Mouse (Mus musculus): ENCODE measurements around the gene Exoc2. TPM values are rescaled to one million over a fixed set of nuclear protein-coding genes. Genes with fewer than 3 reads are reported as not detected.

Exoc2 gene
- polyA plus RNA-seq, 1 experiment from 2014 or later: 31.1 TPM

DNA sequence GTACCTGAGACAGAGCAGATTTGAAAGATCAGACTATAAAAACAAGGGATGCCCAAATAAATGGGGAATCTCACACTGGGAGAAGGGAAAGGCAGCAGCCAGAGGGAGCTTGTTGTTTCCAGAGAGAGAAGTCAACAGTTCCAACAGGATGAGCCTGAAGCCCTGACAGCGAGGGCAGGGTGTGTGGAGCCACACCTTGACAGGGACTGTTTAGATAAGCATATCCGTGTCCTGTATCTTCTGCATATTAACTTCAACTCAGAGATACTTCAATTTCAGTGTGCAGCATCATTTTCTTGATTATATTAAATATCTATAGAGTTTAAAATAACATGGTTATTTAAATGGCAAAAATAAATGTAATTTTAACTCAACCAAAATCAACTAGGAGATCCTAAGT lies 13.2 kb downstream of the Exoc2 start:
- Histone ChIP-seq H3K27ac (no peak overlapping the region), H3K4me1 (peaks cover 5% of the 10 kb centered on the region; the same call in 1 of the 2 replicates), H3K4me3 (no peak overlapping the region), H3K36me3 (0 out of 2 replicates have a peak, but pooled peaks cover 2% of the 10 kb centered on the region), H3K9me3 (replicated peaks) (no peaks in the 10 kb centered on the region), H3K27me3 (ENCODE audit: low read depth, poor library complexity, severe bottlenecking) (no peaks in the 10 kb centered on the region)
- no peak for DNase-seq (ENCODE audit: low spot score)
- WGBS: 83% methylated on average over 2 of the region's 2 CpGs

DNA sequence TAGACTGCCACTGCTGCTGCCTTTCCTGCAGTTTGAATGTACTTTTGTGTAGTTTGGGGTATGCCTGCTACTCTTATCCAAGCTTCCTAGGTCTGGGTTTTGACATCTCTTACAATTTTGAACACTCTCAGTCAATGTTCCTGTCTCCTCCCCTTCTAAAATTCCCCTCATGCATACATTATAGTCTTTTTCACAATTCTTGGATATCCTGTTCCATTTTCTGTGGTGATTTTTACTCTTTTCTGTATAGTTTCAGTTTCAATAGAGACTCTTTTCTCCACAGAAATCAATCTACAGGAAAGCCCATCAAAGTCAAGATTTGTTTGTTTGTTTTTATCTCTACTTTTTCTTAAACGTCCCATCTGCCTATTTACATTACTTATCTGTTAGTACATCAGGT lies 20.3 kb downstream of the Exoc2 start:
- DNase-seq (ENCODE audit: low spot score): no peak
- WGBS: 74% methylated on average over 1 of the region's 1 CpGs
- no peaks in the 10 kb centered on the region for H3K9me3 ChIP-seq (replicated peaks)
- 0 out of 2 replicates have a peak, but pooled peaks cover 2% of the 10 kb centered on the region for H3K36me3 ChIP-seq
- no peaks in the 10 kb centered on the region for H3K27me3 ChIP-seq (ENCODE audit: low read depth, poor library complexity, severe bottlenecking)
- no peaks in the 10 kb centered on the region for H3K4me1 ChIP-seq
- no peak overlapping the region for H3K27ac ChIP-seq
- H3K4me3 ChIP-seq: no peak overlapping the region

DNA sequence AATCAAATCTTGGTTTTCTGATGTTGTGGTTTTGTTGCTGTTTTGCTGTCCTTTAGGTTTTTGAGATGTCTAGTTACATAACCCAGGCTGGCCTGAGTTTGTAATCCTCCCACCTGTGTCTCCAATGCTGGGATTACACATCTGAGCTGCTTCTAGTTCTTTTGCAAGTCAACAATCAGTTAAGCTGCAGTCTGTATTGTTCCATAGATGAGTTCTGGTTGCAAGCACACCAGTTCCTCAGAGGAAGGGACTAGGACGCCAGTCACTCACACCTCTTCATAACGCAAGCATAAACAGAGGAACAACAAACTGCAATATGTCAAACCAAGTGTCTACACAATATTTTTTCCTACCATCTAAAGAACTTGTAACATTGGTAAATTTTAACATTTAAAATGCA lies 21.8 kb downstream of the Exoc2 start:
- no peak for DNase-seq (ENCODE audit: low spot score)
- 97% methylated on average over 2 of the region's 2 CpGs for WGBS
- Histone ChIP-seq H3K27ac (no peak overlapping the region), H3K27me3 (ENCODE audit: low read depth, poor library complexity, severe bottlenecking) (no peaks in the 10 kb centered on the region), H3K4me1 (no peaks in the 10 kb centered on the region), H3K9me3 (replicated peaks) (no peaks in the 10 kb centered on the region), H3K36me3 (0 out of 2 replicates have a peak, but pooled peaks cover 6% of the 10 kb centered on the region), H3K4me3 (no peak overlapping the region)

DNA sequence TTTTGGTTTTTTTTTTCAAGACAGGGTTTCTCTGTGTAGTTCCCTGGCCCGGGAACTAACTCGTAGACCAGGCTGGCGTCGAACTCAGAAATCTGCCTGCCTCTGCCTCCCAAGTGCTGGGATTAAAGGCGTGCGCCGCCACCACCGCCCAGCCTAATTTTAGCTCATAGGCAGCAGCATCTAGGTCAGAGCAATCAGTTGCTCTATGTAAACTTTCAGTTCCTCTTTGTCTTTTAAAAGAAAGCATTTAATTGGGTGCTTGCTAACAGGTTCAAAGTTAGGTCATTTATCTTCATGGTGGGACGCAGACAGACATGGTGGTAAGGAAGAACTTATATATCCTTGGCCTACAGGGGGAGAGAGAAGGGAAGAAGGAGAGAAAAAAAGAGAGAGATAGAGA lies 24.7 kb downstream of the Exoc2 start:
- Histone ChIP-seq H3K36me3 (0 out of 2 replicates have a peak, but pooled peaks cover 7% of the 10 kb centered on the region), H3K27me3 (ENCODE audit: low read depth, poor library complexity, severe bottlenecking) (no peaks in the 10 kb centered on the region), H3K4me1 (no peaks in the 10 kb centered on the region), H3K9me3 (replicated peaks) (no peaks in the 10 kb centered on the region), H3K27ac (no peak overlapping the region), H3K4me3 (no peak overlapping the region)
- 98% methylated on average over 9 of the region's 9 CpGs for WGBS
- DNase-seq (ENCODE audit: low spot score): no peak

DNA sequence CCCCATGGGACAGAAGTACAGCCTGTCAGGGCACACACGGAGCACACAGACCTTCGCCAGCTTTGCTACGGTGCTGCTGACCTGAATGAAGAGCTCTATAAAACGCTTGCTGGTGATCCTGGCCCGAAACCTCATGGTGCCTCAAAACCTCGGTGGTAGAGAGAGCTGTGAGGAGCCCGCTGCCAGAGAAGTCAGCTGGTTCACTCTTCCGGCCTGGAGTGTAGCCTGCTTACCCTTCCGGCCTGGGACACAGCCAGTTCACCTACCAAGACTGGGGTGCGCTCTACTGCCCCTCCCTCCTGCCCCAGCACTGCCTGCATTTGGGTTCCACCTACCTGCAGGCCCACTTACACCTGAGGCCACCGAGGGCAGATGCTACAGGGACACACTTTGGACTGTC lies 26.4 kb downstream of the Exoc2 start, which contains the start of gene Hus1b:
Hus1b (minus strand) TSS at position 220 of the 400 bp plus-strand sequence.
- Histone ChIP-seq H3K36me3 (0 out of 2 replicates have a peak, but pooled peaks cover 7% of the 10 kb centered on the region), H3K27me3 (ENCODE audit: low read depth, poor library complexity, severe bottlenecking) (no peaks in the 10 kb centered on the region), H3K4me1 (no peaks in the 10 kb centered on the region), H3K9me3 (replicated peaks) (no peaks in the 10 kb centered on the region), H3K27ac (no peak within 1 kb of the TSS), H3K4me3 (no peak within 1 kb of the TSS)
- WGBS: 93% methylated on average over 11 of the region's 11 CpGs
- DNase-seq (ENCODE audit: low spot score): no peak

DNA sequence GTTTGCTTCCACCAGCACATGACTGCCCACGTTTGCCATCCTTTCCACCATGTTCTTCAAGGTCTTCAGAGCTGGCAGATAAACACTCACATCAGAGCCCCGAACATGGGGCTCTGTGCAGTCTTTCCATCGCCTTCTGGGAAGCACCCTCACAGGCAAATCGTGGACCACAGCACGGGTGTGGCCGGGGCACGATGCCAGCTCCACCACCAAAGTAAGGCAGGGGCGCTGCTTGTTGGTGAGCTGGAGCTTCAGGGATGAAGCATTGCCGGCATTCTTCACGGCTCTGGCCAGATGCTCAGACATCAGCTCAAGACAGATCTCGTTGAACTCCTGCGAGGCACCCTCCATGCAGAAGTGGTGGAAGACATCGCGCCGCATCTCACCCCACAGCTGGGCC lies 26.8 kb downstream of the Exoc2 start:
- Histone ChIP-seq H3K36me3 (0 out of 2 replicates have a peak, but pooled peaks cover 7% of the 10 kb centered on the region), H3K27ac (no peak overlapping the region), H3K4me1 (no peaks in the 10 kb centered on the region), H3K27me3 (ENCODE audit: low read depth, poor library complexity, severe bottlenecking) (no peaks in the 10 kb centered on the region), H3K4me3 (no peak overlapping the region), H3K9me3 (replicated peaks) (no peaks in the 10 kb centered on the region)
- 93% methylated on average over 15 of the region's 15 CpGs for WGBS
- DNase-seq (ENCODE audit: low spot score): no peak

DNA sequence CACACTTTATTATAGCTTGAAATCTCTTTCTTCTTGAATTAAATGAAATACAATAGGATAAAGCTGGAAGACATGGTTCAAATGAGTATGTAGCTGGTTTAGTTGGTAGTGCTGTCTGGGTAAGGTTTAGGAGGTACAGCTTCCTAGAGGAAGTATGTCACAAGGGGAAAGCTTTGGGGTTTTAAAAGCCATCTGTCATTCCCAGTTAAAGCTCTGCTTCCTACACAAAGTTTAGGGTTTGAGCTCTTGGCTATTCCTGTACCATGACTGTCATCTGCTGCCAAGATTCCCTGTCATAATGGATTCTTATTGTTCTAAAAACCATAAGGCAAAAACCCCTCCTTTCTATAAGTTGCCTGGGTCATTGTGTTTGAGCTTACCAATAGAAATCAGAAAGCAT lies 28.1 kb downstream of the Exoc2 start:
- no peak for DNase-seq (ENCODE audit: low spot score)
- H3K27ac ChIP-seq: no peak overlapping the region
- H3K9me3 ChIP-seq (replicated peaks): no peaks in the 10 kb centered on the region
- H3K27me3 ChIP-seq (ENCODE audit: low read depth, poor library complexity, severe bottlenecking): no peaks in the 10 kb centered on the region
- H3K36me3 ChIP-seq: 0 out of 2 replicates have a peak, but pooled peaks cover 7% of the 10 kb centered on the region
- no peak overlapping the region for H3K4me3 ChIP-seq
- no peaks in the 10 kb centered on the region for H3K4me1 ChIP-seq

DNA sequence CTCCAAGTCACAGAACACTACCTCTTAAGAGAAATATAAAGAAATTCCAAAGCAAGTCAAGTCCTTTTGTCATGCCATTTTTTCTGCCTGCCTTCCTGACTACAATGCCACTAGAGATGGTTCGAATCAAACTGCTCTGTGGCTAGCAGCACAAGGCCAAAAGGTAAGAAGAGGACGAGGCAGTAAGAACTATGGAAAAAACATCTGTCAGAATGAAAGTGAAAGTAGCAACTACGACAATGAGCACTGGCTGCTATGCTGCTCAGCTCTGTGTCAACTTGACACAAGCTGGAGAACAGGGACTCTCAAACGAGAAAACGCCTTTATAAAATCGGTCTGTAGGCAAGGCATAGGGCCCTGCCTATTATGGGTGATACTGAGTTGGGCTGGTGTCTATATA lies 40.9 kb downstream of the Exoc2 start:
- Histone ChIP-seq H3K9me3 (replicated peaks) (no peaks in the 10 kb centered on the region), H3K4me3 (no peak overlapping the region), H3K27me3 (ENCODE audit: low read depth, poor library complexity, severe bottlenecking) (no peaks in the 10 kb centered on the region), H3K27ac (no peak overlapping the region), H3K4me1 (no peaks in the 10 kb centered on the region), H3K36me3 (0 out of 2 replicates have a peak, but pooled peaks cover 5% of the 10 kb centered on the region)
- WGBS: 94% methylated on average over 6 of the region's 6 CpGs
- no peak for DNase-seq (ENCODE audit: low spot score)

DNA sequence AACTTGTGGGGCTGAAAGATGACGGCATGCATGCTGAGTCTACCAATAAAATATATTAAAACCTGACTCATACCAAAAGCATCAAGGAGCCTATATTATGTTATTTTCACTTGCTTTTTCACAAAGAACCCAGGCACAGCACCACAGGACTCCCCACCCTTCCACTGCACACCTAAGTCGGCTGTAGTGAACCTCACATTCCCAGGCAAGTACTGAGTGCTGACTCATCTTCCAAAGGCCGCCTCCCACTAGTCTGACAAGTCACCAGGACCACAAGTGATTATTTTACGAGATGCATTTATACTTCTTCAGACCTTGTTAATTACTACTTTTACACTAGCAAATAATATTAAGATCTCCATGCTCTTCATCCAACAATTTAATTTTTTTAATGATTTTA lies 42.3 kb downstream of the Exoc2 start:
- Histone ChIP-seq H3K36me3 (0 out of 2 replicates have a peak, but pooled peaks cover 5% of the 10 kb centered on the region), H3K4me1 (no peaks in the 10 kb centered on the region), H3K4me3 (no peak overlapping the region), H3K27me3 (ENCODE audit: low read depth, poor library complexity, severe bottlenecking) (no peaks in the 10 kb centered on the region), H3K9me3 (replicated peaks) (no peaks in the 10 kb centered on the region), H3K27ac (no peak overlapping the region)
- DNase-seq (ENCODE audit: low spot score): no peak
- WGBS: 83% methylated on average over 4 of the region's 4 CpGs

DNA sequence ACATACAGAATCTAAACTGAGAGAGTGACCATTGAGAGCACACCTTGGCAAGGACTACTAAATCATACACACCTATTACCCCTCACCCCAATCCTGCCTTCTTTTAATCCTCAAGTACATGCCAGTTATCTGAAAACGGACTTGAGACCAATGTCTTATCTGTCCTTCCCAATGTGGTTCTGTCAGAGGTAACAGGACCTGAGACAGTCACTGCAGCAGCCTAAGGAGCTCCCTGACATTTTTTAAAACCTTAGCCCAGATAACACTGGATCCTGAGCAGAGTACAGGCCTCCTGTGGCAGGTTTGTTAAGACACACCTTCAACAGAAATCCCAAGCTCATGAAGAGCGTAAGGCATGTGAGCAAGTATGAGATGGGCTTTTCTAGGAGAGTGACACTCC lies 44.8 kb downstream of the Exoc2 start:
- no peak for DNase-seq (ENCODE audit: low spot score)
- 92% methylated on average over 2 of the region's 2 CpGs for WGBS
- Histone ChIP-seq H3K4me3 (no peak overlapping the region), H3K4me1 (no peaks in the 10 kb centered on the region), H3K9me3 (replicated peaks) (no peaks in the 10 kb centered on the region), H3K36me3 (peaks cover 5% of the 10 kb centered on the region; the same call in 1 of the 2 replicates), H3K27ac (no peak overlapping the region), H3K27me3 (ENCODE audit: low read depth, poor library complexity, severe bottlenecking) (no peaks in the 10 kb centered on the region)

DNA sequence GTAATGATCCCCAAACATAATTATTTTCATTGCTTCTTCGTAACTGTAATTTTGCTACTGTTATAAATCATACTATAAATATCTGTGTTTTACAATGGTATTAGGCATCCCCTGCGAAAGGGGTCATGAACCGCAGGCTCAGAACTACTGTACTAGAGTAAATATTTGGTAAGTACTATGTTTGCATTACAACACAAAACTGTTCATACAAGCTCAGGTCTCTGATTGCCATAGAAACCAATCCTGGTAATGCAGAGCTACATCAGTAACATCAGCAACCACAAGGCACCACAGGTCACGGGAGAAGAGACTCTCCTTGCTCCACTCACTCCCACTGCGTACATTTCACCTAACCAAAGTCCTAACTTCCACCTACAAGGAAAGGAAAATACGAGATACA lies 49.6 kb downstream of the Exoc2 start:
- no peaks in the 10 kb centered on the region for H3K9me3 ChIP-seq (replicated peaks)
- peaks cover 3% of the 10 kb centered on the region; the same call in 1 of the 2 replicates for H3K4me1 ChIP-seq
- WGBS: 95% methylated on average over 6 of the region's 6 CpGs
- no peak overlapping the region for H3K27ac ChIP-seq
- H3K36me3 ChIP-seq: peaks cover 3% of the 10 kb centered on the region; the same call in 1 of the 2 replicates
- H3K4me3 ChIP-seq: no peak overlapping the region
- no peaks in the 10 kb centered on the region for H3K27me3 ChIP-seq (ENCODE audit: low read depth, poor library complexity, severe bottlenecking)
- no peak for DNase-seq (ENCODE audit: low spot score)

DNA sequence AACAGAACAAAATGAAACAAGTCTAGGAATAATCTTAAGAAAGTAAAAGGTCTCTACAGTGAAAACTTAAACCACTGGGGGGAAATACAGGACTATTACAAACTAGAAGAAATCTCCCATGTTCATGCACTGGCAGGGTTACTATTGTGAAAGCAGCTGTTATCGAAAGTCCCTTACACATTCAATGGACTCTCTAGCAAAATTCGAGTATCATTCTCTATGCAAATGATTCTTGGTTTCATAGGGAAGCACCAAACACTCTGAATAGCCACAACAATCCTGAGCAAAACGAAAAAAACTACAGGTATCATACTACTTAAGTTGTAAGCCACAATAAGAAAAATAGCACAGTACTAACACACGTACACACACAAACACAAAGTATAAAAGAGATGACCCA lies 52.0 kb downstream of the Exoc2 start:
- Histone ChIP-seq H3K27me3 (ENCODE audit: low read depth, poor library complexity, severe bottlenecking) (no peaks in the 10 kb centered on the region), H3K4me3 (no peak overlapping the region), H3K36me3 (peaks cover 3% of the 10 kb centered on the region; the same call in 1 of the 2 replicates), H3K27ac (no peak overlapping the region), H3K9me3 (replicated peaks) (no peaks in the 10 kb centered on the region), H3K4me1 (peaks cover 3% of the 10 kb centered on the region; the same call in 1 of the 2 replicates)
- WGBS: 85% methylated on average over 4 of the region's 4 CpGs
- DNase-seq (ENCODE audit: low spot score): no peak

DNA sequence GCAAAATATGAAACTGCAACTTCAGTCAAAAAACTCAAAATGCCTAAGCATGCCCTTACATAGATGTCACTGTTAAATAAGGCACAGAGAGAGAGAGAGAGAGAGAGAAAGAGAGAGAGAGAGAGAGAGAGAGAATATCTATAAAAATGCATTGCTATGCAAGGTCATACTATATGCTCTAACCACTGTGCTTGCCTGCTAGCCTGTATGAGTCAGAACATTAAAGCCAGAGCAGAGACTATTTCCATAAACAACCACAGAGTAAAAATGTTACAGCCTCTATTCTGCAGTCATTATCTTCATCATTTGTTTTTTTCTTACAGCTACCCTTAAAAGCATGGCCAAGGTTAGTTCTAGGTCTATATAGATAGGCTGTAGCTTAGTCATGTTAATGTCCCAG lies 60.1 kb downstream of the Exoc2 start:
- no peak overlapping the region for H3K27ac ChIP-seq
- peaks cover 6% of the 10 kb centered on the region for H3K4me1 ChIP-seq
- H3K9me3 ChIP-seq (replicated peaks): no peaks in the 10 kb centered on the region
- H3K4me3 ChIP-seq: no peak overlapping the region
- H3K27me3 ChIP-seq (ENCODE audit: low read depth, poor library complexity, severe bottlenecking): no peaks in the 10 kb centered on the region
- no peaks in the 10 kb centered on the region for H3K36me3 ChIP-seq
- no peak for DNase-seq (ENCODE audit: low spot score)

DNA sequence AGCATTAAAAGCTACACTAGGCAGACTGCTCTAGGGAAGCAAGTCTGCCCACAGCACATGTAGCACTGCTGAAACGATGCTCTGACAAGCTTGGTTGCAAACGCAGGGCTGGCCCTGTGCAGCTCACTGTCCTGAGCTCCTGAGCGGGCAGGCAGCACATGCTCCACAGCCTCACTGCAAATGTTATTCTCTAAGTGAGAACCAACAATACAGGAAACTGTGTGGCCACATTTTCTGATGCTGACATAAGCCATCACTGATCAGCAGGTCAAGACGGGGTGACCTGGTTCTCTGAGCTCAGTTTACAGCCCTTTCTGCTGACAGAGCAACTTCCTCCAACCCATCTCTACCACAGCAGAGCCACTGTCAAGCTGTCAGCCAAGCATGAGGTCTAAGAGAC lies 60.9 kb downstream of the Exoc2 start:
- H3K36me3 ChIP-seq: no peaks in the 10 kb centered on the region
- H3K27me3 ChIP-seq (ENCODE audit: low read depth, poor library complexity, severe bottlenecking): no peaks in the 10 kb centered on the region
- H3K4me3 ChIP-seq: no peak overlapping the region
- H3K27ac ChIP-seq: no peak overlapping the region
- H3K9me3 ChIP-seq (replicated peaks): no peaks in the 10 kb centered on the region
- WGBS: 21% methylated on average over 4 of the region's 4 CpGs
- H3K4me1 ChIP-seq: peaks cover 6% of the 10 kb centered on the region
- no peak for DNase-seq (ENCODE audit: low spot score)

Data from limb, embryonic 10.5 days (tissue).